Mouse (Mus musculus) spleen, adult 2 months (tissue): ENCODE results near the gene Pde9a.

Source experiments
- CTCF ChIP-seq: fragments of 200-500 bp; IDR thresholded peaks from 2 replicates; pipeline ENCODE4 v1.5.1; 2011; ENCODE audit warnings: mild to moderate bottlenecking, inconsistent platforms; ENCODE audit not compliant: insufficient read depth, insufficient read length, insufficient replicate concordance; ENCODE audit errors: extremely low read depth
- POLR2A ChIP-seq: fragments of 200-500 bp; IDR thresholded peaks from 2 replicates; pipeline ENCODE4 v1.6.1; 2011; ENCODE audit warnings: low read depth, low read length, inconsistent platforms

GRCm38 (mm10) chr17:31505013-31505412, 119.0 kb downstream of the Pde9a start:
- TF ChIP-seq CTCF, result no peak
- TF ChIP-seq POLR2A, result no peak
